Mouse (Mus musculus): ENCODE measurements around the gene Rps6ka1. TPM values are rescaled to one million over a fixed set of nuclear protein-coding genes. Genes with fewer than 3 reads are reported as not detected.
A peak's percentile ranks its signal among the peaks of the same experiment; 100 is the strongest.
"Not testable (repeated sequence)": the region's sequence is repeated elsewhere in the genome, so short reads cannot be mapped to it uniquely, and the experiment has no call there.

Rps6ka1 gene
- not detected in 2 replicates for polyA plus RNA-seq (2012; ENCODE audit: insufficient read depth, insufficient read length, low replicate concordance, missing spikeins)

DNA sequence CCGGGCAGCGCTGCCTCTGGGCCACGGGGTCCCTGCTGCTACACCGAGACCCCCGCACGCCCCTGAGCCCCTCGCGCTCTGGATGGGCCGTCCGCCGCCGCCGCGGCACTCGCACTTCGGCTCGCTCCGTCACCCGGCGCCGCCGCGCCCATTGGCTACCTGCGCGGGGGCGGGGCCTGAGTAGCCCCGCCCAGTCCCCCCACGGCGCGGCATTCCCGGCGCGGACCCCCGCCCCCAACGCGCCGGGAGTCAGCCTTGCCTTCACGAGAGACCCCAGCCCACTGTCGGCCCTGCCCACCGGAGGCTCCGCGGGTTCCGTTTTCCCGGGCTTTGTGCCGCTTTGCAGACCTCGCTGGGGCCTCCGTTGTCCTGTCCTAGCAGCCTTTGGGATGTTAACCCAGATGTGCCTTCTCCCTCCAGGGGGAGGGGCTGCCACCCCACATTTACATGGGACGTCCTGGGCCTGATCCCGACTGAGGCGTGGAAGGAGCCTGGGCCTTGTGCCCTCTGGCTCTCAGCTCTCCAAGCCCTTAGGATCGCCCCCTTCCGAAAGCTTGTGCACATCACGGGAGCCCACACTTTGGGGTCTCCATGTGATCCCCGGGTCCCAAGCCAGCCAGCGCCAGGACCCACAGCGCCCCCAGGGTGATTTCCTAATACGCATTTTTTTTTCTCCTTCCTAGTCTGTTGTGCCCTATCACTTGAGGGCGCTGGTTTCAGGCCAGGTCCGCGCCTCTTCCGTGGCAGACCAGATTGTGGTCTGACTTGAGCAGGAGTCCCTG, at the start of gene Rps6ka1:
Rps6ka1 (minus strand) TSS at position 126 of the 782 bp plus-strand sequence.
- H3K27ac ChIP-seq (ENCODE audit: insufficient read depth, low read depth, low read length) = no peak within 1 kb of the TSS
- no peaks in the 10 kb centered on the region for H3K4me1 ChIP-seq (ENCODE audit: control insufficient read depth, insufficient read depth, low read length)
- WGBS = under 1% methylated on average over 61 of the region's 61 CpGs
- TF ChIP-seq POLR2A (IDR thresholded peaks at IDR 0.05; ENCODE audit: insufficient read depth, low read depth, low read length) (peak; percentile 52), CTCF (IDR thresholded peaks at IDR 0.05; ENCODE audit: insufficient read depth, low read depth, low read length) (0 out of 2 replicates have a peak, but pooled peaks have one; percentile 5)
- H3K4me3 ChIP-seq (ENCODE audit: insufficient read depth, low read depth, low read length) = peak within 1 kb of the TSS; percentile 83

DNA sequence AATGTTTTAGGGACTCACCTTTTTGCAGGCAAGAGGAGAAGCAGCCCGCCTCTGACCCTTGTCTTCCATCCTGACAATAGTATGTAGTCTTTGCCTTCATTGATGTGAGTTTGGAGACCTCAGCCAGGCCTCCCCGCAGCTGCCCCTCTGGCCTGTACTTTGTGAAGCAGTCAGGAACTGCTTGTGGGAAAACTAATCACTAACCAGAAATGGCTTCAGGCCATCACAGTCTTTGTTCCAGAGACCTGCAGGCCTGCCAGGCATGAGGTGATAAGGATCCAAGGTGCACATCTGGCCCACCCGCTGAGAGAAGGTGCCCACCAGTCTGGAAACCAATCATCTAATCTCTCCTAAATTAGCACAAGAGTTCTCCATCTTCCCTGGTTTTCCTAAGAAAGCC, 44.2 kb upstream of the Rps6ka1 start:
- 73% methylated on average over 3 of the region's 3 CpGs for WGBS
- Histone ChIP-seq H3K4me3 (ENCODE audit: insufficient read depth, low read depth, low read length) (no peak overlapping the region), H3K4me1 (ENCODE audit: control insufficient read depth, insufficient read depth, low read length) (no peaks in the 10 kb centered on the region), H3K27ac (ENCODE audit: insufficient read depth, low read depth, low read length) (no peak overlapping the region)
- TF ChIP-seq CTCF (IDR thresholded peaks at IDR 0.05; ENCODE audit: insufficient read depth, low read depth, low read length) = no peak; the same call in 1 of the 2 replicates
- no peak for TF ChIP-seq POLR2A (IDR thresholded peaks at IDR 0.05; ENCODE audit: insufficient read depth, low read depth, low read length)

DNA sequence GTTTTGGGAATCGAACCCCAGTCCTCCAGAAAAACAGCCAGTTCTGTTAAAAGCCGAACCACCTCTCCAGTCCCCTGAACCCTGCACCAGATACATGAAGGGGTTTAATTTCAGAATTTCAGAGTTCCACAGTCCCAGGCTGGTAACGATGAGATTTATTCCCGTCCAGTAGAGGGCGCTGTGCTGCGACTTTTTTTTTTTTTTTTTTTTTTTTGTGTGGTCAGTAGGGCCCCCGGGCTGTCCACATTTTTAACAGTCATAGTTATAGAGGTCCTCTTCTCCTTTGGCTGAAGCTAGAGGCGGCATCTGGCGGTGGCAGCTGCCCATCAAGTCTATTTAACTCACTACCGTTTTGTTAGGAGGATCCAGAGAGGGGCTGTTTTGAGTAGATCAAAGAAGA, 43.8 kb upstream of the Rps6ka1 start:
- no peaks in the 10 kb centered on the region for H3K4me1 ChIP-seq (ENCODE audit: control insufficient read depth, insufficient read depth, low read length)
- no peak overlapping the region for H3K4me3 ChIP-seq (ENCODE audit: insufficient read depth, low read depth, low read length)
- H3K27ac ChIP-seq (ENCODE audit: insufficient read depth, low read depth, low read length) = no peak overlapping the region
- WGBS = 15% methylated on average over 10 of the region's 10 CpGs
- TF ChIP-seq POLR2A (IDR thresholded peaks at IDR 0.05; ENCODE audit: insufficient read depth, low read depth, low read length) (no peak), CTCF (IDR thresholded peaks at IDR 0.05; ENCODE audit: insufficient read depth, low read depth, low read length) (peak; percentile 38; the same call in 1 of the 2 replicates)

DNA sequence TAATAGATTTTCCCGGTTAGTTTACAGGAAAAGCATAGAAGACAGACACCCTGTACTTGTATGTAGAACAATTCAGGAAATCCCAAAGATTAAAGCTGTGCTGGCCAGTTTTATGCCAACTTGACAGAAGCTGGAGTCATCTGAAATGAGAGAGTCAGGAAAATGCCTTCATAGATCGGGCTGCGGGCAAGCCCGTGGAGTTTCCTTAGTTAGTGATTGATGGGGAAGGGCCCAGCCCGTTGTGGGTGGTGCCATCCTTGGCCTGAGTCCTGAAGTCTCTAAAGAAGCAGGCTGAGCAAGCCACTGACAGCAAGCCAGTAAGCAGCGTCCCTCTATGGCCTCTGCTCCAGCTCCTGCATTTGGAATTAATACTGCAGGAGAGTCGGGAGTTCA, 41.7 kb upstream of the Rps6ka1 start:
- no peaks in the 10 kb centered on the region for H3K4me1 ChIP-seq (ENCODE audit: control insufficient read depth, insufficient read depth, low read length)
- no peak overlapping the region for H3K4me3 ChIP-seq (ENCODE audit: insufficient read depth, low read depth, low read length)
- WGBS = 59% methylated on average over 7 of the region's 7 CpGs
- TF ChIP-seq CTCF (IDR thresholded peaks at IDR 0.05; ENCODE audit: insufficient read depth, low read depth, low read length) (no peak), POLR2A (IDR thresholded peaks at IDR 0.05; ENCODE audit: insufficient read depth, low read depth, low read length) (no peak)
- H3K27ac ChIP-seq (ENCODE audit: insufficient read depth, low read depth, low read length) = no peak overlapping the region

DNA sequence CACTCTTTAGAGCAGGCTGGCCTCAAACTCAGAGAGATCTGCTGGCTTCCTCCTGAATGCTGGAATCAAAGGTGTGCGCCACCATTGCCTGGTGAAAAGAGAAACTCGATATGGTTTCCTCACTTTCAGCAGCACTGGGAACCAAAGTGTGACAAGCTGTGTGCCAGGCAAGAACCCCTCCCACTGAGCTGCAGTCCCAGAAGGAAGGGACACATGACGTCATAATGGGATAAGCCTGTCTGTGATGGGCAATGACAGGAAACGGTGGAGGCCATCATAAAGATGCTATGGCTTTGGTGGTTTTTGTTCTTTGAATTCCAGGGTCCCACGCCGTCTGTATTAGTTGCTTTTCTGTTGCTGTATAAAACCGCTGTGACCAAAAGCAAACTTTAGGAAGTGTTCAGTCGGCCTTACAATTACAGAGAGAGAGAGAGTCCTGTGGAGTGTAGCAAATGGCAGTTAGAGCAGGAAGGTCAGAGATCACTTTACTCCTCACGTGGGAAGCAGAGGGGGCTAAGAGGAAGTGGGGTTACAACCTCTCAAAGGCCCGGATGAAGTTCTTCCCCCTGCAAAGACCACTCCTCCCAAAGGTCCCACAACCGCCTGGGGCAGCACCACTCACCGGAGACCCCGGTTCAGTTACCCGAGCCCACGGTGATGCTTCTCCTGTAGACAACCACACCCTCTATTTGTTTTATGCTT, 41.1 kb upstream of the Rps6ka1 start:
- no peak overlapping the region for H3K4me3 ChIP-seq (ENCODE audit: insufficient read depth, low read depth, low read length)
- no peak overlapping the region for H3K27ac ChIP-seq (ENCODE audit: insufficient read depth, low read depth, low read length)
- TF ChIP-seq CTCF (IDR thresholded peaks at IDR 0.05; ENCODE audit: insufficient read depth, low read depth, low read length) (no peak), POLR2A (IDR thresholded peaks at IDR 0.05; ENCODE audit: insufficient read depth, low read depth, low read length) (no peak)
- 75% methylated on average over 15 of the region's 15 CpGs for WGBS
- H3K4me1 ChIP-seq (ENCODE audit: control insufficient read depth, insufficient read depth, low read length) = no peaks in the 10 kb centered on the region

DNA sequence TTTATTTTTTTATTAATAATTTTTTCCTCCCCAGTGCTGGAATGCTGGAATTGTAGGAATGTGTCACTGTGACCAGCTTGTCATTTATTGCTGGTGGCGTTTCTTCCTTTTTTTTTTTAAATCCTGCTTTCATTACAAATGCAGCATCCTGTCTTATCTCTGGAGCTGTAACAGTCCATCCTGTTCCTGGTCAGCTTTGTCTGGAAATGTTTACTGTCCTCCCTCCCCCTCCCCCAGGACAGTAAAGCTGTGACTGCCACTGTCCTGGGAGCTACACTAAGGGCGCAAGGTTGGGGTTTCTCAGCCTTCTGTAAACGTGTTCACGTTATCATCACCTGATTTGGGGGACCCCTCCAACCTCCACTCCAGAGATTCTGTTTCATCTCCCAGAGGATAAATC, 37.6 kb upstream of the Rps6ka1 start:
- 88% methylated on average over 4 of the region's 4 CpGs for WGBS
- H3K4me1 ChIP-seq (ENCODE audit: control insufficient read depth, insufficient read depth, low read length) = no peaks in the 10 kb centered on the region
- TF ChIP-seq POLR2A (IDR thresholded peaks at IDR 0.05; ENCODE audit: insufficient read depth, low read depth, low read length) (no peak), CTCF (IDR thresholded peaks at IDR 0.05; ENCODE audit: insufficient read depth, low read depth, low read length) (no peak)
- H3K27ac ChIP-seq (ENCODE audit: insufficient read depth, low read depth, low read length) = no peak overlapping the region
- H3K4me3 ChIP-seq (ENCODE audit: insufficient read depth, low read depth, low read length) = no peak overlapping the region

DNA sequence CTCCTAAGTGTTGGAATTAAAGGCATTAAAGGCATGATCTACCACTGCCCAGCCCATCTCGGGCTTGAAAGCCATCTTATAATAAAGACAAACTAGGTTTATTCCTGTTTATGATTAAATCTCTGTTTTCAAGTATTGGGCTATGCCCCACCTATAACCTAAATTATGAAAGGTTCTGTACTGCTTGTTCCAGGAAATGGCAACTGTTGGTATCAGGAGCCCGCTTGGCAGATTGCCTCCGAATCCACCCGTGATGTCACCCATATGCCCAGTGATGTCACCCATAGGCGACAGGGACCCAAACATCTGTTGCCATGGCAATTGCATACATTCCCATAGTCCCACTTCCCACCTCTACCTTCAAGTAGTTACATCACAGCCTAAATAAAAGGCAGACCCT, 36.1 kb upstream of the Rps6ka1 start:
- Histone ChIP-seq H3K4me3 (ENCODE audit: insufficient read depth, low read depth, low read length) (no peak overlapping the region), H3K27ac (ENCODE audit: insufficient read depth, low read depth, low read length) (no peak overlapping the region), H3K4me1 (ENCODE audit: control insufficient read depth, insufficient read depth, low read length) (no peaks in the 10 kb centered on the region)
- TF ChIP-seq CTCF (IDR thresholded peaks at IDR 0.05; ENCODE audit: insufficient read depth, low read depth, low read length) (no peak), POLR2A (IDR thresholded peaks at IDR 0.05; ENCODE audit: insufficient read depth, low read depth, low read length) (no peak)
- 92% methylated on average over 5 of the region's 5 CpGs for WGBS

DNA sequence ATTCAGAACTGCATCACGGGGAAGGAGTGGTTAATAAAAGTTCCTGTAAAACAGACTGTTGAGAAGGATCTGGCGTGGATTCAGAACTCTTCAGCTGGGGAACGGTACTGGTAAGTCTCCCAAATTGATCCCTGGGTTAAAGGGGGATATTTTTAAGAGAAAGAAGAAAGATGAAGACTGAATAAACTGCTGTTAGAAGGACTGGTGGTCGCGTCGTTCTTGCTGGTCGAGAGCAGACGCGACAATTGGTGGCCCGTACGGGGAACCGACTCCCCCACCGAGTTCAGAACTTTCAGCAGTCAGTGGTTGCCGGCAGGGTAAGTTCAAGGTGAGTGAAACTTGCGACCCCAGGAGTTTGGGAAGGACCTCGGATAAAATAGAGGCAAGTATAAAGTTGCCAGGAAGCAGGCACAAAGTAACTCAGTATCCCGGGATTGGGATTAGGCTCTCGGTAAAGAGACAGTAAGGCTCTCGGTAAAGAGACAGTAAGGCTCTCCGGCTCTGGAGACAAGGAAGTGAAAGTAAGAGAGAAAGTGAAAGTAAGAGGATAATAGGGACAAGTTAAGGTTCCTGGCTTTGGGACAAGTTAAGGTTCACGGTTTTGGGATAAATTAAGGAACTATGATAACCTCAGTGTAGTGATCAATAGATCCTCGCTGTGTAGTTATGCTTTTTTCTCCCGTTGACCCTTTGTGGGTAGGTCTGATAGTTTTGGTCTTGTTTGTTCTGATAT, 30.7 kb upstream of the Rps6ka1 start:
- WGBS = 91% methylated on average over 23 of the region's 23 CpGs
- H3K4me3 ChIP-seq (ENCODE audit: insufficient read depth, low read depth, low read length); H3K4me1 ChIP-seq (ENCODE audit: control insufficient read depth, insufficient read depth, low read length); H3K27ac ChIP-seq (ENCODE audit: insufficient read depth, low read depth, low read length): not testable (repeated sequence)

DNA sequence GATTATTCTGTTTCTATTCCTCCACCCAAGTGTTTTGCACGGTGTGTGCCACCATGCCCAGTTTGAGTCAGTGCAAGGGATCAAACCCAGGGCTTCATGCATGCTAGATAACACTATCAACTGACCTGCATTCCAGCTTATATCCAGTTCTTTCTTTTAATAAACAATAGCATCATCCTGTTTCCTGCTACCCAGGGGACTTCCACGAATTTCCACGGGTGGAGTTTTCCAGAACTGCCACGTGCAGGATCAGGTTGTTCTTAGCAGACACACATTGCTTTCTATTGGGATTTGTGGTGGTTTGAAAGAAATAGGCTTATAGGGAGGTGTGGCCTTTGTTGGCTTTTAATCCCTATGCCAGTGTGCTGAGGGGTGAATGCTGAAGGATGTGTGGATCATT, 24.4 kb upstream of the Rps6ka1 start:
- Histone ChIP-seq H3K27ac (ENCODE audit: insufficient read depth, low read depth, low read length) (no peak overlapping the region), H3K4me1 (ENCODE audit: control insufficient read depth, insufficient read depth, low read length) (peaks cover 10% of the 10 kb centered on the region), H3K4me3 (ENCODE audit: insufficient read depth, low read depth, low read length) (no peak overlapping the region)
- WGBS = 82% methylated on average over 4 of the region's 4 CpGs
- TF ChIP-seq CTCF (IDR thresholded peaks at IDR 0.05; ENCODE audit: insufficient read depth, low read depth, low read length) = no peak
- TF ChIP-seq POLR2A (IDR thresholded peaks at IDR 0.05; ENCODE audit: insufficient read depth, low read depth, low read length) = no peak
